Mouse (Mus musculus) embryonic facial prominence, embryonic 14.5 days (tissue): Measurements from ENCODE around the gene Gm28048. TPM values are rescaled to one million over a fixed set of nuclear protein-coding genes. Genes with fewer than 3 reads are reported as not detected.

Source experiments
- ATAC-seq: fragments of 200-750 bp; cut with Nextera tagmentation; 2 replicates; pipeline ENCODE4 v1.8.0; 2017; ENCODE audit warnings: low read depth, moderate number of reproducible peaks, moderate TSS enrichment
- DNase-seq: peaks from one replicate; pipeline ENCODE4 v3.0.0-alpha.2; 2015; ENCODE audit warnings: low spot score
- H3K27ac ChIP-seq: fragments of 300-500 bp; sonication (generic); replicated peaks from 2 replicates; pipeline ENCODE4 v1.5.1; 2014; ENCODE audit warnings: low read depth, mild to moderate bottlenecking, low read length, moderate library complexity
- H3K27me3 ChIP-seq: fragments of 300-500 bp; sonication (generic); replicated peaks from 2 replicates; pipeline ENCODE4 v1.6.1; 2014; ENCODE audit warnings: low read length; ENCODE audit not compliant: control insufficient read depth, insufficient read depth
- H3K36me3 ChIP-seq: fragments of 300-500 bp; sonication (generic); 2 replicates; pipeline ENCODE4 v1.6.1; 2014; ENCODE audit warnings: low read length, mixed read lengths; ENCODE audit not compliant: control insufficient read depth, insufficient read depth
- H3K4me1 ChIP-seq: fragments of 300-500 bp; sonication (generic); 2 replicates; pipeline ENCODE4 v1.6.1; 2014; ENCODE audit warnings: antibody characterized with exemption, low read length; ENCODE audit not compliant: control insufficient read depth, insufficient read depth
- H3K4me2 ChIP-seq: fragments of 300-500 bp; sonication (generic); 2 replicates; pipeline ENCODE4 v1.6.1; 2014; ENCODE audit warnings: low read depth, mild to moderate bottlenecking, low read length, moderate library complexity, mixed read lengths
- H3K4me3 ChIP-seq: fragments of 300-500 bp; sonication (generic); 2 replicates; pipeline ENCODE4 v1.5.1; 2014; ENCODE audit warnings: low read depth, mild to moderate bottlenecking, low read length
- H3K9ac ChIP-seq: fragments of 300-500 bp; sonication (generic); 2 replicates; pipeline ENCODE4 v1.6.1; 2014; ENCODE audit warnings: low read depth, mild to moderate bottlenecking, low read length, moderate library complexity, mixed read lengths
- H3K9me3 ChIP-seq: fragments of 300-500 bp; sonication (generic); 2 replicates; pipeline ENCODE4 v1.6.1; 2016; ENCODE audit warnings: low read length; ENCODE audit not compliant: control insufficient read depth
- WGBS: fragments of 180-500 bp; shearing (Covaris S2); extraction: QIAGEN DNeasy Blood & Tissue Kit; methylation state at CpG from one replicate; pipeline ENCODE4 v1.1.7; 2014; 5-methylcytosine and 5-hydroxymethylcytosine counted together
- polyA plus RNA-seq: library from polyadenylated mRNA; unstranded; fragments of >200 nt; fragmentation: Nextera tagmentation; extraction: Ambion mirVana; gene quantifications from 2 replicates; pipeline ENCODE4 v1.2.1, GENCODE M21; 2014

Gene Gm28048
- polyA plus RNA-seq, 1 experiment from 2014 or later = 13.6 TPM

GRCm38 (mm10) chr11:22956346-22956745 lies 25.5 kb downstream of the Gm28048 start:
- Histone ChIP-seq H3K27me3 (no peaks in the 10 kb centered on the region), H3K9me3 (no peaks in the 10 kb centered on the region), H3K9ac (no peak overlapping the region), H3K27ac (no peak overlapping the region), H3K4me3 (no peak overlapping the region), H3K4me1 (no peaks in the 10 kb centered on the region), H3K36me3 (peaks cover 5% of the 10 kb centered on the region; the same call in 1 of the 2 replicates), H3K4me2 (no peak overlapping the region)
- DNase-seq (no peak), ATAC-seq (no peak)
- 95% methylated on average over 6 of the region's 6 CpGs for WGBS

- Histone ChIP-seq H3K36me3 (peaks cover 5% of the 10 kb centered on the region; the same call in 1 of the 2 replicates), H3K9me3 (no peaks in the 10 kb centered on the region), H3K4me3 (no peak overlapping the region), H3K27ac (no peak overlapping the region), H3K27me3 (no peaks in the 10 kb centered on the region), H3K9ac (no peak overlapping the region), H3K4me1 (no peaks in the 10 kb centered on the region), H3K4me2 (no peak overlapping the region)
- DNase-seq = no peak
- WGBS = 87% methylated on average over 7 of the region's 7 CpGs
- no peak for ATAC-seq
Observed at GRCm38 (mm10) chr11:22952668-22953067, 29.2 kb downstream of the Gm28048 start.

GRCm38 (mm10) chr11:22950131-22950530 lies 31.8 kb downstream of the Gm28048 start:
- DNase-seq (no peak), ATAC-seq (no peak)
- Histone ChIP-seq H3K4me2 (no peak overlapping the region), H3K4me1 (no peaks in the 10 kb centered on the region), H3K9ac (no peak overlapping the region), H3K9me3 (no peaks in the 10 kb centered on the region), H3K4me3 (no peak overlapping the region), H3K27me3 (no peaks in the 10 kb centered on the region), H3K36me3 (no peaks in the 10 kb centered on the region), H3K27ac (no peak overlapping the region)
- 92% methylated on average over 6 of the region's 6 CpGs for WGBS

- Histone ChIP-seq H3K36me3 (no peaks in the 10 kb centered on the region), H3K9me3 (no peaks in the 10 kb centered on the region), H3K4me2 (no peak overlapping the region), H3K9ac (no peak overlapping the region), H3K4me3 (no peak overlapping the region), H3K27ac (no peak overlapping the region), H3K27me3 (no peaks in the 10 kb centered on the region), H3K4me1 (no peaks in the 10 kb centered on the region)
- 90% methylated on average over 1 of the region's 1 CpGs for WGBS
- ATAC-seq (no peak), DNase-seq (no peak)
Observed at GRCm38 (mm10) chr11:22949101-22949500, 32.8 kb downstream of the Gm28048 start.

GRCm38 (mm10) chr11:22938983-22939382 lies 42.9 kb downstream of the Gm28048 start:
- WGBS = 84% methylated on average over 2 of the region's 2 CpGs
- Histone ChIP-seq H3K9ac (no peak overlapping the region), H3K27me3 (no peaks in the 10 kb centered on the region), H3K36me3 (no peaks in the 10 kb centered on the region), H3K9me3 (no peaks in the 10 kb centered on the region), H3K27ac (no peak overlapping the region), H3K4me3 (no peak overlapping the region), H3K4me2 (no peak overlapping the region), H3K4me1 (no peaks in the 10 kb centered on the region)
- no peak for ATAC-seq
- DNase-seq = no peak

- DNase-seq = no peak
- Histone ChIP-seq H3K36me3 (no peaks in the 10 kb centered on the region), H3K9me3 (no peaks in the 10 kb centered on the region), H3K4me1 (no peaks in the 10 kb centered on the region), H3K4me2 (no peak overlapping the region), H3K9ac (no peak overlapping the region), H3K4me3 (no peak overlapping the region), H3K27me3 (no peaks in the 10 kb centered on the region), H3K27ac (no peak overlapping the region)
- no peak for ATAC-seq
- WGBS = 92% methylated on average over 4 of the region's 4 CpGs
Observed at GRCm38 (mm10) chr11:22937716-22938316, 44.1 kb downstream of the Gm28048 start.

- Histone ChIP-seq H3K4me1 (no peaks in the 10 kb centered on the region), H3K4me3 (no peak overlapping the region), H3K9ac (no peak overlapping the region), H3K9me3 (no peaks in the 10 kb centered on the region), H3K27me3 (no peaks in the 10 kb centered on the region), H3K27ac (no peak overlapping the region), H3K36me3 (no peaks in the 10 kb centered on the region), H3K4me2 (no peak overlapping the region)
- ATAC-seq (no peak), DNase-seq (no peak)
- WGBS = 58% methylated on average over 5 of the region's 5 CpGs
Observed at GRCm38 (mm10) chr11:22936446-22937125, 45.3 kb downstream of the Gm28048 start.

GRCm38 (mm10) chr11:22932167-22932566 lies 49.7 kb downstream of the Gm28048 start:
- H3K4me1 ChIP-seq = peaks cover 6% of the 10 kb centered on the region; the same call in 1 of the 2 replicates
- no peaks in the 10 kb centered on the region for H3K9me3 ChIP-seq
- H3K36me3 ChIP-seq = no peaks in the 10 kb centered on the region
- no peak for ATAC-seq
- no peak overlapping the region for H3K4me2 ChIP-seq
- H3K4me3 ChIP-seq = no peak overlapping the region
- H3K27me3 ChIP-seq = no peaks in the 10 kb centered on the region
- no peak overlapping the region for H3K9ac ChIP-seq
- H3K27ac ChIP-seq = no peak overlapping the region
- no peak for DNase-seq
